Mouse (Mus musculus) B cell, adult 67 days (primary cell): Measurements from ENCODE around the gene Ttc33. TPM values are rescaled to one million over a fixed set of nuclear protein-coding genes. Genes with fewer than 3 reads are reported as not detected.

Source experiments
- total RNA-seq, 2 experiments: library from RNA; stranded (reverse); gene quantifications; 4 replicates each; pipeline ENCODE4 v1.2.4; 2023

Ttc33 gene
- total RNA-seq: 10 to 100 TPM; 37.6 to 37.9 TPM

GRCm38 (mm10) chr15:5185366-5186292, at the start of gene Ttc33:
Ttc33 (plus strand) TSS chr15:5185525.

GRCm38 (mm10) chr15:5143361-5144020, 41.8 kb upstream of the Ttc33 start, which contains the start of gene Prkaa1:
Prkaa1 (plus strand) TSS chr15:5143861.

GRCm38 (mm10) chr15:5243959-5244905, 58.9 kb downstream of the Ttc33 start, which contains the start of gene Ptger4:
Ptger4 (minus strand) TSS chr15:5244187.

Other genes with a start within 250 kb of the Ttc33 start
- gene C7, start 121.8 kb upstream of the Ttc33 start, total RNA-seq: not detected
- 100 to 1,000 TPM; 118 to 122 TPM for gene Card6, start 77.0 kb upstream of the Ttc33 start, total RNA-seq
- gene Rpl37, start 68.9 kb upstream of the Ttc33 start, total RNA-seq: 100 to 1,000 TPM; 711 to 749 TPM
- gene Prkaa1, start 41.7 kb upstream of the Ttc33 start, total RNA-seq: 10 to 100 TPM; 21.4 to 21.9 TPM
- 10 to 100 TPM; 27.4 to 34.6 TPM for gene Ptger4, start 58.7 kb downstream of the Ttc33 start, total RNA-seq